Mouse (Mus musculus) CH12.LX (cell line): ENCODE measurements at regions not wholly inside any gene's neighbourhood (a gene's known extent, or its start where the extent isn't known, plus 50 kb on each side); places are given as distances from the start of the nearest gene placed in this dataset.

Source experiments
- DNase-seq: peaks from one replicate; pipeline ENCODE4 v3.0.0-alpha.2; 2013; ENCODE audit errors: extremely low read depth
- H3K27ac ChIP-seq: 2 replicates; pipeline ENCODE4 v1.5.1; 2012; ENCODE audit warnings: low read depth, mild to moderate bottlenecking, control low read depth, moderate library complexity; ENCODE audit not compliant: insufficient read depth
- H3K27me3 ChIP-seq: replicated peaks from 2 replicates; pipeline ENCODE3; 2012; ENCODE audit warnings: inconsistent platforms
- H3K36me3 ChIP-seq, 2 experiments: replicated peaks in 1 of 2; 2 replicates each; pipeline versions ENCODE3 to v1.6.1; 2012; ENCODE audit warnings: inconsistent platforms in 1 of 2, low read length in 1 of 2, mild to moderate bottlenecking in 1 of 2, mixed read lengths in 1 of 2, moderate library complexity in 1 of 2; ENCODE audit not compliant: control insufficient read depth in 1 of 2, insufficient read depth in 1 of 2
- H3K4me1 ChIP-seq, 2 experiments: 2 replicates each; pipeline ENCODE4 v1.6.1; 2012; ENCODE audit warnings: inconsistent platforms in 1 of 2, moderate library complexity in 1 of 2; ENCODE audit not compliant: insufficient read depth in 2 of 2, control insufficient read depth in 1 of 2
- H3K4me2 ChIP-seq: 2 replicates; pipeline ENCODE4 v1.6.1; 2012; ENCODE audit warnings: low read depth, mild to moderate bottlenecking, control low read depth; ENCODE audit not compliant: poor library complexity, insufficient read depth, severe bottlenecking
- H3K4me3 ChIP-seq, 3 experiments: fragments of 150-350 bp in 1 of 3; sonication (generic) in 1 of 3; replicated peaks in 1 of 3; 2 replicates each; pipeline versions ENCODE3 to v1.5.1; 2011 to 2012; ENCODE audit warnings: low read depth in 2 of 3, low read length in 2 of 3, mild to moderate bottlenecking in 2 of 3, moderate library complexity in 2 of 3, control low read depth in 1 of 3, improper control_type of control experiment in 1 of 3, inconsistent platforms in 1 of 3, mixed read lengths in 1 of 3; ENCODE audit not compliant: poor library complexity in 1 of 3
- H3K79me2 ChIP-seq: replicated peaks from 2 replicates; pipeline ENCODE4 v1.6.1; 2012; ENCODE audit warnings: mild to moderate bottlenecking, moderate library complexity; ENCODE audit not compliant: control insufficient read depth, poor library complexity, insufficient read depth, severe bottlenecking; ENCODE audit errors: extremely low read depth
- H3K9ac ChIP-seq: 2 replicates; pipeline ENCODE4 v1.6.1; 2012; ENCODE audit warnings: low read depth, mild to moderate bottlenecking, control low read depth, moderate library complexity; ENCODE audit not compliant: insufficient read depth
- H3K9me3 ChIP-seq: replicated peaks from 2 replicates; pipeline ENCODE3; 2012; ENCODE audit warnings: low read length, inconsistent platforms, mixed read lengths
- BHLHE40 ChIP-seq: IDR thresholded peaks from 2 replicates; pipeline ENCODE4 v1.6.1; 2011; ENCODE audit warnings: mild to moderate bottlenecking, low read depth, low read length, improper control_type of control experiment
- CTCF ChIP-seq, 2 experiments: IDR thresholded peaks in 1 of 2; conservative IDR thresholded peaks in 1 of 2; 2 replicates each; pipeline ENCODE4 v1.5.1; 2011 to 2012; ENCODE audit warnings: low read depth in 2 of 2, low read length in 2 of 2, improper control_type of control experiment in 1 of 2, inconsistent platforms in 1 of 2, mild to moderate bottlenecking in 1 of 2, moderate library complexity in 1 of 2
- E2F4 ChIP-seq: IDR thresholded peaks from 2 replicates; pipeline ENCODE4 v1.6.1; 2011; ENCODE audit warnings: low read depth, low read length, improper control_type of control experiment; ENCODE audit not compliant: insufficient replicate concordance
- ELF1 ChIP-seq: IDR thresholded peaks from 2 replicates; pipeline ENCODE4 v1.6.1; 2014; ENCODE audit warnings: low read depth, mild to moderate bottlenecking, inconsistent platforms, low read length, improper control_type of control experiment
- EP300 ChIP-seq: IDR thresholded peaks from 2 replicates; pipeline ENCODE4 v1.6.1; 2011; ENCODE audit warnings: low read length, improper control_type of control experiment
- MAFK ChIP-seq: IDR thresholded peaks from 2 replicates; pipeline ENCODE4 v1.6.1; 2011; ENCODE audit warnings: low read length, improper control_type of control experiment; ENCODE audit not compliant: insufficient replicate concordance
- MAZ ChIP-seq: IDR thresholded peaks from 2 replicates; pipeline ENCODE4 v1.6.1; 2012; ENCODE audit warnings: low read depth, mild to moderate bottlenecking, inconsistent platforms, low read length, improper control_type of control experiment, moderate library complexity
- MXI1 ChIP-seq: IDR thresholded peaks from 2 replicates; pipeline ENCODE4 v1.6.1; 2011; ENCODE audit warnings: mild to moderate bottlenecking, low read depth, low read length, improper control_type of control experiment
- NELFE ChIP-seq: IDR thresholded peaks from 2 replicates; pipeline ENCODE4 v1.6.1; 2011; ENCODE audit warnings: low read depth, low read length, improper control_type of control experiment
- NRF1 ChIP-seq: IDR thresholded peaks from 2 replicates; pipeline ENCODE4 v1.6.1; 2014; ENCODE audit warnings: low read depth, mild to moderate bottlenecking, inconsistent platforms, low read length, improper control_type of control experiment, moderate library complexity
- PAX5 ChIP-seq: IDR thresholded peaks from 2 replicates; pipeline ENCODE4 v1.6.1; 2012; ENCODE audit warnings: low read length, inconsistent platforms, mixed read lengths
- POLR2AphosphoS2 ChIP-seq: IDR thresholded peaks from 2 replicates; pipeline ENCODE4 v1.6.1; 2011; ENCODE audit warnings: low read depth, low read length, improper control_type of control experiment
- RCOR1 ChIP-seq: conservative IDR thresholded peaks from 2 replicates; pipeline ENCODE4 v1.6.1; 2012; ENCODE audit warnings: low read depth, mild to moderate bottlenecking, inconsistent platforms, low read length, improper control_type of control experiment
- SIN3A ChIP-seq: IDR thresholded peaks from 2 replicates; pipeline ENCODE4 v1.6.1; 2012; ENCODE audit warnings: low read length, improper control_type of control experiment, inconsistent platforms
- SMC3 ChIP-seq: IDR thresholded peaks from 2 replicates; pipeline ENCODE4 v1.6.1; 2011; ENCODE audit warnings: low read depth, low read length, improper control_type of control experiment
- TBP ChIP-seq: conservative IDR thresholded peaks from 2 replicates; pipeline ENCODE4 v1.6.1; 2011; ENCODE audit warnings: low read depth, low read length, improper control_type of control experiment
- TCF12 ChIP-seq: IDR thresholded peaks from 2 replicates; pipeline ENCODE4 v1.6.1; 2014; ENCODE audit warnings: low read depth, mild to moderate bottlenecking, inconsistent platforms, low read length, improper control_type of control experiment
- USF2 ChIP-seq: conservative IDR thresholded peaks from 2 replicates; pipeline ENCODE4 v1.6.1; 2011; ENCODE audit warnings: low read depth, low read length, improper control_type of control experiment
- ZC3H11A ChIP-seq: IDR thresholded peaks from 2 replicates; pipeline ENCODE4 v1.6.1; 2012; ENCODE audit warnings: low read depth, mild to moderate bottlenecking, inconsistent platforms, low read length, improper control_type of control experiment
- ZMIZ1 ChIP-seq: IDR thresholded peaks from 2 replicates; pipeline ENCODE4 v1.6.1; 2012; ENCODE audit warnings: low read depth, mild to moderate bottlenecking, inconsistent platforms, low read length, improper control_type of control experiment
- dilution Hi-C: fragments of 300-500 bp; cut with MboI; formaldehyde crosslinking; loops from 2 replicates; pipeline ENCODE4 v1.14.3; 2020; ENCODE audit warnings: low sequenced_read_pairs; ENCODE audit not compliant: extremely low pct_unique_long_range_greater_than_20kb, extremely low pct_ligation_motif_present
- in situ Hi-C: fragments of 300-500 bp; cut with MboI; formaldehyde crosslinking; loops from 3 replicates; pipeline ENCODE4 v1.14.3; 2019; ENCODE audit warnings: low sequenced_read_pairs, low pct_ligation_motif_present, low pct_unique_long_range_greater_than_20kb, mixed read lengths

DNA sequence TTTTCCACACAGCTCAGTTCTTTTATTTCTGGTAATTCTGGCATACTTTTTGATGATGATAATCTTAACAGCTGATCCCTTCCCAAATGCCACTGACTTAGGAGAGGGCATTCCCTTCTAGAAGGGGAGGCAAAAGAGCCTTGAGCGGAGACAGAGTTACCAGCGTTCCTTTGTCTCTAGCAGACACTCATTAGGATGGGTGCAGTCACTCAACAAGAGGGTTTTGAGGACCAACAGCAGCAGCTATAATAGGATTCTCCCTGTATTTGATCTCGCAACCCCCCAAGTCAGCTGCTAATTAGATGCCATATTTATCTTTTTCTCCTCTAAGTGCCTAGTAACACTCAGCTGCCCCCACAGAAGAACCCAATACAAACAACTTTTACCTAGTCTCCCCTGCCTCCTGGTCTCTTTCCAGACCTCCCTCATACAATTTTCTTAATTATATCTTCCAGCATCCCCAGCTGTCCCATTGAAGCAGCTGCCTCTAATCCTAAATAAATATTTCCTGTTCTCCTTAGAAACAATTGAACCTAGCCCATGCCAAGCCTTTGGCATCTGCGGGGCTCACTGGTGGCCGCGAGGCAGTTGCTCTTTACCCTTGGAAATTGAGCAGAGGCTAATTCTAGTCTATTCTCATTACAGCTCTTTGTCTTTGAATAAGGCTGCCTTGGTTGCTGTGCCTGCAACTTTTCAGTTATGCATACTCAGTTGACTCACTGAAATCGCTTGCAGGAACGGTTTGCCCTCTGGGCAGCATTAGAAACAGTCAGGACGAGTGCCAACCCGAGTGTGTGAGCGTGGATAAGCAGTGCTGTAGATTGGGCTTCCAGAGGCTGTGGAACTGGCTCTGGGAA lies 286.6 kb downstream of the Slc30a10 start:
- H3K4me2 ChIP-seq, result no peak overlapping the region
- dilution Hi-C loops, result no loop called here

DNA sequence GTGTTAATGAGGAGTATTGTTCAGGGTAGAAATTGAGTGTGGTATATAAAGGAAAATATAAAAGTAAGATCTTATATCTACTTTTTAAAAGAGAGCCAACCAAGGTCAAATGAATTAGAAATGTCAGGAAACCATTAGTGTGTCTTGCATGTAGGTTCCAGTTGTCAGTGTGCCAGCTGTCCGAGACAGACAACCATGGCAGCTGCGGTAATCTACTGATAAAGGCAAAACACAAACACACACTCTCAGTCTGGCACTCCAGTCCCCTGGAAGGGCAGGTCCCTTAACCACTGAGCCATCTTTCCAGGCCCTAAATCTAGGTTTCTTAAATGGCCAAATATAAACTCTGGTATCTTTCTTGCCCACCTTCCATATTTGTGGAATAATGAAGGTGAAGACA lies 294.6 kb downstream of the Slc30a10 start:
- Histone ChIP-seq H3K4me3 (no peak overlapping the region), H3K27me3 (no peaks in the 10 kb centered on the region), H3K9ac (no peak overlapping the region), H3K9me3 (peaks cover 17% of the 10 kb centered on the region), H3K79me2 (no peaks in the 10 kb centered on the region), H3K27ac (no peak overlapping the region), H3K4me1 (no peaks in the 10 kb centered on the region), H3K4me2 (no peak overlapping the region), H3K36me3 (no peaks in the 10 kb centered on the region)
- TF ChIP-seq BHLHE40 (no peak), MAZ (no peak), E2F4 (no peak)
- DNase-seq, result no peak
- in situ Hi-C loops (no loop called here), dilution Hi-C loops (no loop called here)

More for the DNA sequence above, 286.6 kb downstream of the Slc30a10 start:
- no peaks in the 10 kb centered on the region for H3K4me1 ChIP-seq
- H3K27me3 ChIP-seq, result no peaks in the 10 kb centered on the region
- no peak overlapping the region for H3K9ac ChIP-seq
- TF ChIP-seq ZC3H11A (no peak), NELFE (no peak), CTCF (conservative IDR thresholded peaks at IDR 0.05 in 1 of 2, IDR thresholded peaks at IDR 0.05 in 1 of 2; ENCODE audit: low read depth in 2 of 2, low read length in 2 of 2) (no peak), POLR2AphosphoS2 (no peak), NRF1 (no peak), SIN3A (no peak), ELF1 (no peak), PAX5 (no peak), EP300 (no peak), E2F4 (no peak), ZMIZ1 (no peak), SMC3 (no peak), TCF12 (no peak), MAFK (no peak), RCOR1 (no peak), BHLHE40 (no peak), MAZ (no peak), USF2 (no peak), TBP (no peak), MXI1 (no peak)
- TF ChIP-seq, all 38 proteins: peak for 0
- H3K79me2 ChIP-seq, result no peaks in the 10 kb centered on the region
- DNase-seq, result no peak
- H3K9me3 ChIP-seq, result peaks cover 23% of the 10 kb centered on the region
- H3K4me3 ChIP-seq, result no peak overlapping the region
- H3K36me3 ChIP-seq, result no peaks in the 10 kb centered on the region
- in situ Hi-C loops, result no loop called here
- no peak overlapping the region for H3K27ac ChIP-seq
